Mouse (Mus musculus) E14TG2a.4 (cell line): ENCODE data around the gene Nol11.
A peak's percentile ranks its signal among the peaks of the same experiment; 100 is the strongest.
"Not testable (repeated sequence)": the region's sequence is repeated elsewhere in the genome, so short reads cannot be mapped to it uniquely, and the experiment has no call there.

Experiments
- H3K27me3 ChIP-seq: 2 replicates; pipeline ENCODE4 v1.6.1; 2014; ENCODE audit warnings: low read length, control low read depth; ENCODE audit not compliant: insufficient read depth
- H3K36me3 ChIP-seq: 2 replicates; pipeline ENCODE4 v1.6.1; 2014; ENCODE audit warnings: low read length, control low read depth; ENCODE audit not compliant: insufficient read depth
- H3K4me1 ChIP-seq: replicated peaks from 2 replicates; pipeline ENCODE4 v1.6.1; 2014; ENCODE audit warnings: low read depth, low read length, control low read depth
- H3K4me3 ChIP-seq: replicated peaks from 2 replicates; pipeline ENCODE4 v1.5.1; 2014; ENCODE audit warnings: mild to moderate bottlenecking, low read length
- H3K9me3 ChIP-seq: 2 replicates; pipeline ENCODE4 v1.6.1; 2014; ENCODE audit warnings: low read length, control low read depth
- CTCF ChIP-seq: conservative IDR thresholded peaks from 2 replicates; pipeline ENCODE4 v1.5.1; 2014; ENCODE audit warnings: low read length
- NANOG ChIP-seq: IDR thresholded peaks from 2 replicates; pipeline ENCODE4 v1.6.1; 2014; ENCODE audit warnings: borderline replicate concordance, low read length, mixed read lengths
- POU5F1 ChIP-seq: IDR thresholded peaks from 2 replicates; pipeline ENCODE4 v1.6.1; 2014; ENCODE audit warnings: low read length, borderline replicate concordance

Nol11 gene

DNA sequence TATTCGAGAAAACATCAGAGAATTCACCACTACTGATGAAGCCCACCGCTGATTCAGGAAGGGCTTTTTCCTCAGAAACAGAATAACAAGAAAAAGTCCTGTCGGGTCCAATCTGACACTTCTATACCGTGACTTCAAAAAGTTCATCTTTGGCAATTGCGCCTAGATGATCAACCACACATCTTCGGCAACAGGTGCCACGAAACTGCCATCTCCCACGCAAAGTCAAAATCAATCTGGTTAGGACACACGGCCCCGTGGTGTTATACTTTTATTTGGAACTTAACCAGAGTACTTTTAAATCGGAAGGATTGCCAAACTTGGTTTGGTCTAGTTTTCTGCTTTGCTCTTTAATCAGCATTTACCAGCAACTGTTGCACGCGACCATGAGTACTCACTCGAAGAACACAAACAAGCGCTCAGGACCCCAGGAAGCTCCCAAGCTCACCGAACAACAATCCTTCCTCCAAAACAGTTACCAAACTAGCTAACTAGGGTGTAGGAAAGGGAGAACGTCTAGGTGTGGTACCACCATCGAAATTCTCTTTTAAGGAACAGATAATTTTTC is 58.9 kb downstream of the Nol11 start:
- TF ChIP-seq CTCF (no peak), NANOG (no peak)
- peak overlapping the region; percentile 88 for H3K4me3 ChIP-seq
- H3K4me1 ChIP-seq: peaks cover 65% of the 10 kb centered on the region
- H3K36me3 ChIP-seq: peaks cover 20% of the 10 kb centered on the region; the same call in 1 of the 2 replicates
- H3K9me3 ChIP-seq: no peaks in the 10 kb centered on the region
- no peaks in the 10 kb centered on the region for H3K27me3 ChIP-seq

DNA sequence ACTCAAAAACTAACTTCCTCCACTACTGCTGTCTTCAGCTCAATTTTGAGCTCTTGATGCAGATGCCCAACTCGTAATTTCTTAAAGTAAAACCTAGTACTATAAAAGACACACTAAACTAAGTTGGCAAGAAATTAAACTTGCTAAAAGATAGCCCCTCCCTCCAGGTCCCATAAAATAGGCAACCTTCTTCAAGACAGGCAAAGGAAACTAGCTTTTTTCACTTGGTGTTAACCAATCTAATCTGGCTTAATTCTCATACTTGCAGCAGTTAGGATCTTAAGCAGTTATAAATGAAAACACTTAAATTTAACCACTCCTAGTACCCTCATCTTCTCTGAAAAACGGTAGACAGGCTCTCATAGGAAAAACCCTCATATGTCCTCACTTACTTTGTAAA is 59.5 kb downstream of the Nol11 start:
- TF ChIP-seq NANOG: no peak
- TF ChIP-seq POU5F1: no peak
- no peak for TF ChIP-seq CTCF
- Histone ChIP-seq H3K4me3 (peak overlapping the region; percentile 88), H3K27me3 (no peaks in the 10 kb centered on the region), H3K4me1 (peaks cover 65% of the 10 kb centered on the region), H3K9me3 (no peaks in the 10 kb centered on the region), H3K36me3 (peaks cover 20% of the 10 kb centered on the region; the same call in 1 of the 2 replicates)

DNA sequence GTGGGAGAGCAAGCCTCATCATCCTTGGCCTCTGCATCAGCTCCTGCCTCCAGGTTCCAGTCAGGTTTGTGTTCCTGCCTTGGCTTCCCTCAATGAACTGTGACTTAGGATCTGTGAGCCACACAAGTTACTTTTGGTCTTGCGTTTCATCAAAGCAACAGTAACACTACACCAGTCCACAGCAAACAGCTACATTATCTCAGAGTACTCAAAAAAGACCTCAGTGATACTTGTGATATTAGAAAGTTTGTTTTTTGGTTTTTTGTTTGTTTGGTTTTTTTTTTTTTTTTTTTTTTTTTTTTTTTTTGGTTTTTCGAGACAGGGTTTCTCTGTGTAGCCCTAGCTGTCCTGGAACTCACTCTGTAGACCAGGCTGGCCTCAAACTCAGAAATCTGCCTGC is 62.5 kb downstream of the Nol11 start:
- Histone ChIP-seq H3K36me3 (peaks cover 35% of the 10 kb centered on the region), H3K4me1 (peaks cover 77% of the 10 kb centered on the region)
- H3K9me3 ChIP-seq, H3K4me3 ChIP-seq, H3K27me3 ChIP-seq: not testable (repeated sequence)

DNA sequence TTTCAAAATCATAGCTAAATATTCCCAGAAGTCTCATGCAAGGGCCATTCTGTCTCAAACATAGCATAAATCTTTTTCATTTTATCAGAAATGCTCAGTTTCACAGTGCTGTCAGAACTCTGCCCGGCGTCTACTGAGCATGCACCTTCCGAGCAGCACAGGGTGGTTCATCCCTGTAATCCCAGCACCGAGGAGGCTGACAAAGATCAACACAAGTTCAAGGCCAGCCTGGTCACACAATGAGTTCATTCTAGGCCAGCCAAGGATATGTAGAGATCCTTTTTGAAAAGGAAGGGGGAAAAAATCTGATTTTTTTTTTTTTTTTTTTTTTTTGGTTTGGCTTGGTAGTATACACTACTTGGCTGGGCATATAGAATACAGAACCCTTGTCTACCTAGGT is 64.2 kb downstream of the Nol11 start:
- peaks cover 45% of the 10 kb centered on the region for H3K36me3 ChIP-seq
- H3K4me3 ChIP-seq: no peak overlapping the region
- peaks cover 87% of the 10 kb centered on the region for H3K4me1 ChIP-seq
- no peaks in the 10 kb centered on the region for H3K27me3 ChIP-seq
- TF ChIP-seq NANOG (no peak), POU5F1 (no peak), CTCF (no peak)
- H3K9me3 ChIP-seq: no peaks in the 10 kb centered on the region

DNA sequence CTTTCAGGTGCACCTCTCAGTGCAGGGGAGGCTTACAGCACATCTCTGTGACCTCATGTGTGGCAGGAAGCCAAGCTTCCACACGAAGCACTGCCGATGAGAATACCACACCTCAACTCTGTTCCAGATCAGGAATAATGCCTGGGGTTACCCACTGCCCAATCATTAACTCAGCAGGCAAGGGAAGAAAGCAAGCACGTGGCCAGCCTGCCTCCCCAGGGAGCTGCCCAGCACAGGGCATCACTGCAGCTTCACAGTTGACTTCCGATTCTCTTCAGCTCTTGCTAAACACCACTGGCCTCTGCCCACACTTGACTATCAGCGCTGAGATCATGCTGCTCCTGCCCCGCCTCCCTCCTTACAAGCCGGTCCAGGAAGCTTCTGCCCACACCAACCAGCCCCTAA is 64.9 kb downstream of the Nol11 start:
- Histone ChIP-seq H3K27me3 (no peaks in the 10 kb centered on the region), H3K36me3 (peaks cover 46% of the 10 kb centered on the region), H3K4me3 (no peak overlapping the region; the same call in 1 of the 2 replicates), H3K4me1 (peaks cover 87% of the 10 kb centered on the region), H3K9me3 (no peaks in the 10 kb centered on the region)
- TF ChIP-seq POU5F1 (no peak), CTCF (no peak), NANOG (no peak)

DNA sequence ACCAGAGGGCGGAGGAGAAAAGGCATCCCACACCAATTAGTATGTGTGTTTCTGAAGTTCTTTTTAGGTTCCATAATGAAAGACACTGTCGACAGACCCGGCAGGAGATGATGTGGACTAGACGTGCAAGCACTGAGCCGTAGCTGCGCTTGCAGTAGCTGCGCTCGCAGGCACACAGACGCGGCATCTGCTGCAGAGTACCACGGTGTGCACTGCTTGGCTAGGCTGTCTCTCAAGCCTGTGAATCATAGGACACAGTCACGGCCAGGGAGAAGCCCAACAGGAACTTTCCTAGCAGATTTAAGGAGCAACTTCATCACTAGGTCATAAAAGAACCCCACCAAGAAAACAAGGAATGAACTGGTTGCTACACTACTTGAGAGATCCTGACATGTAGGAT is 71.4 kb downstream of the Nol11 start:
- no peak for TF ChIP-seq POU5F1
- TF ChIP-seq CTCF: no peak
- no peak for TF ChIP-seq NANOG

More for the DNA sequence above, 71.4 kb downstream of the Nol11 start:
- Histone ChIP-seq H3K9me3 (no peaks in the 10 kb centered on the region), H3K4me3 (no peak overlapping the region), H3K27me3 (no peaks in the 10 kb centered on the region), H3K4me1 (peaks cover 93% of the 10 kb centered on the region), H3K36me3 (peaks cover 38% of the 10 kb centered on the region)
